Mouse (Mus musculus): ENCODE data around the gene Gm12184.

GRCm38 (mm10) chr11:48841213-48841612 is 14.8 kb upstream of the Gm12184 start:
- TF ChIP-seq CTCF (IDR thresholded peaks at IDR 0.05), result no peak
- no peak for TF ChIP-seq EP300 (IDR thresholded peaks at IDR 0.05)
